Mouse (Mus musculus): ENCODE results near the gene Aoah. TPM values are rescaled to one million over a fixed set of nuclear protein-coding genes. Genes with fewer than 3 reads are reported as not detected.

Aoah gene
- polyA plus RNA-seq, 1 experiment from 2014 or later, result 0.46 TPM

DNA sequence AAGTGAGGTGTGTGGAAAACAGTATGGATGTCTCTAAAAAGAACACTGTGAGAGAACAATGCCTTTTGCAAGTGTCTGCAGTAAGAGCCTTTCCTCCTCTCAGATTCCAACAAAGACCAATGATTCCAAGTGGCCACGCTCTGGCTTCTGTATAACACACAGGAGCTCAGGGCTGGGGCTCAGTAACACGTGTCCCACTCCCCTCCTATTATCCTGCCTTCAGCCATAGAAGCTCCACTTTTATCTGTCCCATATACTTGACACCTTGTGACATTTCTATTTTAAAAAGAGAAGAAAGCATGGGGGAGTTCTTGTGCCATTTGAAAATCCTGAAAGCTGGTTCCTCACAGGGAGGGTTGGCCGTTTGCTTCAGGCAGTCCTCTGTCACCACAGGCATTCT, 219.7 kb downstream of the Aoah start:
- no peaks in the 10 kb centered on the region for H3K36me3 ChIP-seq
- H3K4me2 ChIP-seq (replicated peaks), result no peak overlapping the region
- no peaks in the 10 kb centered on the region for H3K27me3 ChIP-seq (replicated peaks)
- no peak overlapping the region for H3K27ac ChIP-seq
- WGBS, result 78% methylated on average over 3 of the region's 3 CpGs
- H3K4me1 ChIP-seq, result no peaks in the 10 kb centered on the region
- no peaks in the 10 kb centered on the region for H3K9me3 ChIP-seq
- H3K9ac ChIP-seq, result no peak overlapping the region
- ATAC-seq (ENCODE audit: low FRiP score, low read depth), result no peak
- no peak overlapping the region for H3K4me3 ChIP-seq

DNA sequence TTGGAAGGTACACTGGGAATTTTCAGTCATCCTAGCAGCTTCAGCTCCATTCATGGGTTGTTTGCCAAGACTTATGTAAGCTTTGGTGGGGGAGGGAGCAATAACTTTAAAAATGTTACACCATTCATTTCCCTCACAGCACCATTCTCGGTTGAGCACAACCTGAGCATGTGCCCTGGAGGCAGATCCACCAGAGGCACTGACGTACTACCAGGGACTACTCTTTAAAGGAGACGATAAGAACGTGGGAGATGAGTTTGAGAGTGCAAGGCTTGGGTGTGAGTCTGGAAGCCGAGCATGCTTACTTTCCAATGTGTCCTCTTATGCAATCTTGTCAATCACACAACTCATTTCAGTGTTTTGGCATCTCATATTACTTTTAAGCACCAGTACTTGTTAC, 230.9 kb downstream of the Aoah start:
- H3K27ac ChIP-seq, result no peak overlapping the region
- H3K4me1 ChIP-seq, result no peaks in the 10 kb centered on the region
- ATAC-seq (ENCODE audit: low FRiP score, low read depth), result no peak
- WGBS, result 89% methylated on average over 5 of the region's 5 CpGs
- H3K4me2 ChIP-seq (replicated peaks), result no peak overlapping the region
- no peak overlapping the region for H3K4me3 ChIP-seq
- H3K9ac ChIP-seq, result no peak overlapping the region
- no peaks in the 10 kb centered on the region for H3K27me3 ChIP-seq (replicated peaks)
- H3K36me3 ChIP-seq, result no peaks in the 10 kb centered on the region
- no peaks in the 10 kb centered on the region for H3K9me3 ChIP-seq

DNA sequence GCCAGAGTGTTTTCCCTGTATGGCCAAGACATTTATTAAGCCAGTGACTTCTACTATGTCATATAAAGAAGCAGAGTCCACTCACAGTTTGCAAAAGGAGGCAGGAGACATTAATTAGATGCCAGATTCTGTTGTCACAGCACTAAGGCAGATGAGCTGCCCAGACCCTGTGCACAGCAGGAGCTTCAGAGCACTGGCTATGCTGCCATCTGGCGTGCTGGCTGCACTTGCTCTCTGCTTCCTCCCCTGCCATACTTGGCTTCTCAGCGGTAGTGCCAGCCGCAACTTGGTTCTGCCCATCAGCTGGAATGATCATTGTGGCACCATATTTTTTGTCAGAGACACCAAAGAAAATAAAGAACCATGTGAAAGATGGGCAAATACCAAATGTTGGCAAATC, 239.3 kb downstream of the Aoah start:
- Histone ChIP-seq H3K4me2 (replicated peaks) (no peak overlapping the region), H3K27ac (no peak overlapping the region), H3K9ac (no peak overlapping the region), H3K9me3 (no peaks in the 10 kb centered on the region), H3K36me3 (no peaks in the 10 kb centered on the region), H3K4me3 (no peak overlapping the region), H3K27me3 (replicated peaks) (no peaks in the 10 kb centered on the region), H3K4me1 (no peaks in the 10 kb centered on the region)
- 49% methylated on average over 3 of the region's 3 CpGs for WGBS
- ATAC-seq (ENCODE audit: low FRiP score, low read depth), result 0 out of 2 replicates have a peak, but pooled peaks have one; percentile 56

DNA sequence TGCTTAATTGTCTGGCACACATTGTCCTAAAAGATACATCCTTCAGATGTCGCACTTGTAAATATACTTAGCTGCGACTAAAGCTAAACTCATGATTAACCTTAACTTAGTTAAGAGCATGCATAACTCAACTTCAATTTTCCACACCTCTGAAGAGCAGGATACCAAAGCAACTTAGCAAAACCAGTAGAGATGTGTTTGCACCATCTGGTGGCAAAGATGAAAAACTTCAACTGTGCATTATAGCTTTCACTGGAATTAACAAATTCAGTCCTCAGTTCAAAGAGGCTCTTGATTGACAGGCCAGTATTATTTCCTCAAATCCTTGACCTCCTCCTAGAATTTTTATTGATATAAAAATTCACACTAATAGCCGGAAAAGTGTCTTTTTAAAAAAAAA, 241.1 kb downstream of the Aoah start:
- Histone ChIP-seq H3K9me3 (no peaks in the 10 kb centered on the region), H3K9ac (no peak overlapping the region), H3K36me3 (no peaks in the 10 kb centered on the region), H3K27ac (no peak overlapping the region), H3K27me3 (replicated peaks) (no peaks in the 10 kb centered on the region), H3K4me3 (no peak overlapping the region), H3K4me2 (replicated peaks) (no peak overlapping the region), H3K4me1 (no peaks in the 10 kb centered on the region)
- ATAC-seq (ENCODE audit: low FRiP score, low read depth), result no peak
- WGBS, result 81% methylated on average over 3 of the region's 3 CpGs

DNA sequence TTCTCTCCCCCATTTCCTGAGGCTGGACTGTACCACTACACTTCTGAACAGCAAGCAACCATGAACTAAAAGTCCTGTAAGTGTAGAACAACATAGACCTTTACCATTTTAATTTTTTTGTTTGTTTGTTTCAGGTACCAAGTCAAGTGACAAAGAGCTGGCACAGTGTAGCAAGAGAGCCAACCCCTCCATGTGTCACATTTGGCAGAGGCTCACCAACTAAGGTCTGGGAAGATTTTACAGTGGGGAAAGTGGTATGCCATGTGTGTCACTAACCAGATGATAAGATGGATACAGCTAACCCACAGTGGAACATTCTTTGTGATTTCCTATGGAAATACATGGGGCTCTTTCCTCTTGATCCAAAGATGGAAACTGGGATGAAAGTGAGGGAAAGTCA, 242.1 kb downstream of the Aoah start:
- no peak for ATAC-seq (ENCODE audit: low FRiP score, low read depth)
- H3K4me3 ChIP-seq, result no peak overlapping the region
- H3K4me2 ChIP-seq (replicated peaks), result no peak overlapping the region
- H3K9me3 ChIP-seq, result no peaks in the 10 kb centered on the region
- no peaks in the 10 kb centered on the region for H3K36me3 ChIP-seq
- no peaks in the 10 kb centered on the region for H3K4me1 ChIP-seq
- no peaks in the 10 kb centered on the region for H3K27me3 ChIP-seq (replicated peaks)
- no peak overlapping the region for H3K27ac ChIP-seq
- H3K9ac ChIP-seq, result no peak overlapping the region

DNA sequence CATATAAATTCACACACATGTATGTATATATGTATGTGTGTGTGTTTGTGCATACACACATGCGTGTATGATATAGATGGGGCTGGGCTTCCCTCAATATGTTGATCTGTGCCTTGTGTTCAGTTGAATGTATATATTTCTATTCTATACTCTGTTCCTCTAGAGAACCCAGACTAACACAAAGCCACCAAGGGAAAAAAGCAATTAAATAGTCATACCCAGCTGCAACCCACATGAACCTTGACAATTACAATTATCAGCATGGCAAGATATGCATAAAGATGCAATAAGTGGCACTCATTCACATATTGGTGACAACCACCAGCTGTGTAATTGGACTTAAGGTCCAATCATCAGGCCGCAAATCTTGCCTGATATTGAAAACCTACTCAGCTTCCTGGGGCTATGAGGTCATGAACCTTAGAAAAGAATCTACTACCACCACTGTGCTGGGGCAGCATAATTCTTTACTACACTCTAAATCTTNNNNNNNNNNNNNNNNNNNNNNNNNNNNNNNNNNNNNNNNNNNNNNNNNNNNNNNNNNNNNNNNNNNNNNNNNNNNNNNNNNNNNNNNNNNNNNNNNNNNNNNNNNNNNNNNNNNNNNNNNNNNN, 246.8 kb downstream of the Aoah start:
- H3K27ac ChIP-seq, result no peak overlapping the region
- peak; percentile 72 for ATAC-seq (ENCODE audit: low FRiP score, low read depth)
- no peak overlapping the region for H3K9ac ChIP-seq
- WGBS, result 64% methylated on average over 2 of the region's 2 CpGs
- H3K36me3 ChIP-seq, result no peaks in the 10 kb centered on the region
- H3K4me2 ChIP-seq (replicated peaks), result no peak overlapping the region
- no peaks in the 10 kb centered on the region for H3K27me3 ChIP-seq (replicated peaks)
- no peaks in the 10 kb centered on the region for H3K9me3 ChIP-seq
- H3K4me1 ChIP-seq, result no peaks in the 10 kb centered on the region
- no peak overlapping the region for H3K4me3 ChIP-seq

DNA sequence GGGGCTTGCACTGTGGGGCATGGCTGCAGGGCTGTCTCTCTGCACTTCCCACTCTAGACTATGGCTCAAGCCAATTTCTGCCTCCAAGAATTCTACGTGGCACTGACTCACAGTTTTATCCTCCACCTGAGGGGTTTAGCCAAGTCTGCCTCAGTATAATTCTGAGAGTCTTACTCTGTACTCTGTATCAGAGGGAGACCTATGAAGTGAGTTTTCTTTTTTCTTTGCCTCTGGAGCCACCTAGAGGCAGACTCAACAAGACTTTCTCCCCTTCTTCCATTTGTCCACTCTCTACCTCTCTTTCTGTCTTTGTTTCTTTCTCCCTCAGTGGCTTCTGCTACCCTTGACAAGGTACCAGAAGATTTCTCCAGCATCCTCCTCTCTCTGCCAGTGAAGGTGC, 256.2 kb downstream of the Aoah start:
- Histone ChIP-seq H3K9ac (no peak overlapping the region), H3K4me1 (no peaks in the 10 kb centered on the region), H3K9me3 (no peaks in the 10 kb centered on the region), H3K27ac (no peak overlapping the region), H3K36me3 (no peaks in the 10 kb centered on the region), H3K4me2 (replicated peaks) (no peak overlapping the region), H3K4me3 (no peak overlapping the region), H3K27me3 (replicated peaks) (no peaks in the 10 kb centered on the region)
- 59% methylated on average over 1 of the region's 1 CpGs for WGBS
- no peak for ATAC-seq (ENCODE audit: low FRiP score, low read depth)

DNA sequence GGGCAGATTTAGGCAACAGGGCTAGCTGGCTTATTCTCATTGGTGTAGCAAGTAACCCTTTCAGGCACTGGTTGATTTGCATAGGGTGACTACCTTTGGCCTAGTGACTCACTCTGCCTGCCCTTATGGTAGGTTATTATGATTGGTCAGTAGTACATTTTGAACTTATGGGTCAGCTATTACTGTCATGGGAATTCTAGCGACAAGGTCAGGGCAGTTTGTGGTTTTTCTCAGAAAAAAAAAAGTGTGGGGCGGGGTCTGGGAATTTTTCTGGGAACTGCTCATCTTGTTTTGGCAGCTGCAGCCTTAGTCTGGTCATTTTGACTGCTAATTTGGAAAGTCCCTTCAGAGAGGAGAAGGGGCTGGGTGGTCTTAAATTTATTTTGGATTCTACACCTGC, 272.1 kb downstream of the Aoah start:
- Histone ChIP-seq H3K27ac (no peak overlapping the region), H3K36me3 (no peaks in the 10 kb centered on the region), H3K9me3 (no peaks in the 10 kb centered on the region), H3K4me2 (replicated peaks) (no peak overlapping the region), H3K27me3 (replicated peaks) (no peaks in the 10 kb centered on the region), H3K9ac (no peak overlapping the region), H3K4me3 (no peak overlapping the region), H3K4me1 (no peaks in the 10 kb centered on the region)
- WGBS, result 84% methylated on average over 2 of the region's 2 CpGs
- no peak for ATAC-seq (ENCODE audit: low FRiP score, low read depth)

DNA sequence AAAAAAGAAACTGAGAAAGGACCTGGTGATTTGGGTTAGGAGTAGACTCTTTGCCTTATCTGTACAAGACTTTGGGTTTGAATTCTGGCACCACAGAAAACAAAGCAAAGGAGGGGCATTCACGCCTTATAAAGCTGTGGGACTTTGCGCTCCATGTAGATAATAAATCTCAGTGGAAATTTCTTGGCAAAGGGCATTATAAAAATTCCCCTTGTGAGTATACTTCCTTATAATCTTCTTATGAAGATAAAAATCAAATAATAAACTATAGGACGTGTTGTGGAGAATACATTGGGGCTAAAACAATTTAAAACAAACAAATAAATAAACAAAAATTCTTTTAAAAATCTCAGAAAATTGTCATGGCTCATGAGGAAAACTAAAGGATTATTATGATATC, 280.9 kb downstream of the Aoah start, which contains the start of gene Olfr1370:
Gene Olfr1370 (minus strand): TSS at position 101 of the 400 bp plus-strand sequence.
- Histone ChIP-seq H3K36me3 (no peaks in the 10 kb centered on the region), H3K9me3 (no peaks in the 10 kb centered on the region), H3K4me3 (no peak within 1 kb of the TSS), H3K27me3 (replicated peaks) (no peaks in the 10 kb centered on the region), H3K4me2 (replicated peaks) (no peak within 1 kb of the TSS), H3K9ac (no peak within 1 kb of the TSS), H3K27ac (no peak within 1 kb of the TSS), H3K4me1 (no peaks in the 10 kb centered on the region)
- 84% methylated on average over 3 of the region's 3 CpGs for WGBS
- ATAC-seq (ENCODE audit: low FRiP score, low read depth), result no peak

DNA sequence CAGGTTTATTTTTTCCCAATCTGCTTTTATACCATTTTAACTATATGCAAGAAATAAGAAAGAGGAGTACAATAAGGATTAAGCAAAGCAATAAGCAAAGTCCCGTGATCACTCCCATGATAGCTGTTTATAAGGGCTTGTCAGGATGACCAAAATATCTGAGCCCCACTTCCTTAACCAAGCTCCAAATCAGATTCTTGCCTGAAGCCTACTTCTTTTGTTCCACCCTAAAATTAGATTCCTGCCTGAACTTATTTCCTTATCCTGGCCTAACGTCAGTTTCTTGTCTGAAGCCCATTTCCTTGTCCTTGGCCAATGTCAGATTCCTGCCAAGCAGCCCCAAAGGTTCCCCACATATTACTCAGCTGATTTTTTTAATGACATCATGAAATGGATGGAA, 288.8 kb downstream of the Aoah start:
- H3K4me1 ChIP-seq, result no peaks in the 10 kb centered on the region
- H3K36me3 ChIP-seq, result no peaks in the 10 kb centered on the region
- H3K9ac ChIP-seq, result no peak overlapping the region
- H3K9me3 ChIP-seq, result no peaks in the 10 kb centered on the region
- no peak overlapping the region for H3K4me2 ChIP-seq (replicated peaks)
- H3K4me3 ChIP-seq, result no peak overlapping the region
- 84% methylated on average over 2 of the region's 2 CpGs for WGBS
- no peaks in the 10 kb centered on the region for H3K27me3 ChIP-seq (replicated peaks)
- ATAC-seq (ENCODE audit: low FRiP score, low read depth), result no peak
- no peak overlapping the region for H3K27ac ChIP-seq

Measured in neural tube, embryonic 12.5 days (tissue).